Mouse (Mus musculus) ES-Bruce4 (cell line): ENCODE measurements around the gene Hoxa13. TPM values are rescaled to one million over a fixed set of nuclear protein-coding genes. Genes with fewer than 3 reads are reported as not detected.
A peak's percentile ranks its signal among the peaks of the same experiment; 100 is the strongest.

Experiments used
- H3K27ac ChIP-seq: 2 replicates; pipeline ENCODE4 v1.5.1; 2012; ENCODE audit warnings: low read length, inconsistent platforms; ENCODE audit not compliant: insufficient read depth
- H3K27me3 ChIP-seq: 2 replicates; pipeline ENCODE4 v1.6.1; 2012; ENCODE audit warnings: mild to moderate bottlenecking, low read length, inconsistent platforms; ENCODE audit not compliant: control insufficient read depth, poor library complexity, insufficient read depth, severe bottlenecking
- H3K36me3 ChIP-seq: 2 replicates; pipeline ENCODE4 v1.6.1; 2012; ENCODE audit warnings: inconsistent platforms, mild to moderate bottlenecking, low read length, moderate library complexity; ENCODE audit not compliant: control insufficient read depth, poor library complexity, insufficient read depth, severe bottlenecking
- H3K4me1 ChIP-seq: one replicate; pipeline ENCODE4 v1.8.1; 2011; ENCODE audit warnings: low read length; ENCODE audit not compliant: control insufficient read depth, insufficient read depth
- H3K4me3 ChIP-seq: 2 replicates; pipeline ENCODE4 v1.5.1; 2011; ENCODE audit warnings: low read depth, mild to moderate bottlenecking, low read length
- H3K9ac ChIP-seq: 2 replicates; pipeline ENCODE4 v1.6.1; 2012; ENCODE audit warnings: low read depth, mild to moderate bottlenecking, inconsistent platforms; ENCODE audit not compliant: poor library complexity, severe bottlenecking
- H3K9me3 ChIP-seq: replicated peaks from 2 replicates; pipeline ENCODE4 v1.6.1; 2012; ENCODE audit warnings: mild to moderate bottlenecking, low read length, inconsistent platforms; ENCODE audit not compliant: control insufficient read depth, poor library complexity, insufficient read depth, severe bottlenecking
- CTCF ChIP-seq: IDR thresholded peaks from one replicate; pipeline ENCODE4 v1.8.1; 2011; ENCODE audit warnings: low read depth, low read length
- EP300 ChIP-seq: IDR thresholded peaks from 2 replicates; pipeline ENCODE4 v1.6.1; 2011; ENCODE audit warnings: low read depth, low read length; ENCODE audit not compliant: insufficient read depth
- POLR2A ChIP-seq: IDR thresholded peaks from one replicate; pipeline ENCODE4 v1.8.1; 2011; ENCODE audit warnings: low read length; ENCODE audit not compliant: insufficient read depth
- polyA plus RNA-seq: library from polyadenylated mRNA; stranded (reverse); fragments of >200 nt; gene quantifications from 2 replicates; pipeline ENCODE4 v1.2.4, GENCODE M21; 2011; ENCODE audit warnings: low read depth; ENCODE audit not compliant: missing spikeins, insufficient read depth, insufficient read length

Gene Hoxa13
- polyA plus RNA-seq, 1 experiment: 0.25 TPM

GRCm38 (mm10) chr6:52232984-52233545 is 27.6 kb downstream of the Hoxa13 start:
- H3K27ac ChIP-seq: no peak overlapping the region
- no peaks in the 10 kb centered on the region for H3K9me3 ChIP-seq
- no peak overlapping the region for H3K4me3 ChIP-seq
- no peak overlapping the region for H3K9ac ChIP-seq
- H3K4me1 ChIP-seq: no peaks in the 10 kb centered on the region
- H3K27me3 ChIP-seq: peaks cover 70% of the 10 kb centered on the region
- no peak for TF ChIP-seq CTCF
- no peak for TF ChIP-seq EP300
- no peak for TF ChIP-seq POLR2A
- no peaks in the 10 kb centered on the region for H3K36me3 ChIP-seq

DNA sequence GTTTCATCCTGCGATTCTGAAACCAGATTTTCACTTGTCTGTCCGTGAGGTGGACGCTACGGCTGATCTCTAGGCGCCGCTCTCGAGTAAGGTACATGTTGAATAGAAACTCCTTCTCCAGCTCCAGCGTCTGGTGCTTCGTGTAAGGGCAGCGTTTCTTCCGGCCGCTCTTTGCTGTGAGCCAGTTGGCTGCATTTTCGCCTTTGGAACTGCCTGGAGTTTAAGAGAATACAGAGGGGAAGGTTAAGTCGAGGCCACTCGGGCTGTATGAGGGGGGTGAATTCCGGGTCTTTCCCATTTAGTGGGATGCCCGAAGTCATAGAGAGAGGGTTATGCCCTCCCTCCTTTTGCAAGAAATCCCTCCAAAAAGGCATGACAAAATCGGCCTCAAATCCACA is 28.1 kb downstream of the Hoxa13 start:
- no peak for TF ChIP-seq CTCF
- no peak for TF ChIP-seq EP300
- TF ChIP-seq POLR2A: no peak
- H3K36me3 ChIP-seq: no peaks in the 10 kb centered on the region
- no peak overlapping the region for H3K9ac ChIP-seq
- no peak overlapping the region for H3K27ac ChIP-seq
- H3K27me3 ChIP-seq: peaks cover 67% of the 10 kb centered on the region
- no peaks in the 10 kb centered on the region for H3K9me3 ChIP-seq
- H3K4me3 ChIP-seq: no peak overlapping the region
- H3K4me1 ChIP-seq: no peaks in the 10 kb centered on the region

DNA sequence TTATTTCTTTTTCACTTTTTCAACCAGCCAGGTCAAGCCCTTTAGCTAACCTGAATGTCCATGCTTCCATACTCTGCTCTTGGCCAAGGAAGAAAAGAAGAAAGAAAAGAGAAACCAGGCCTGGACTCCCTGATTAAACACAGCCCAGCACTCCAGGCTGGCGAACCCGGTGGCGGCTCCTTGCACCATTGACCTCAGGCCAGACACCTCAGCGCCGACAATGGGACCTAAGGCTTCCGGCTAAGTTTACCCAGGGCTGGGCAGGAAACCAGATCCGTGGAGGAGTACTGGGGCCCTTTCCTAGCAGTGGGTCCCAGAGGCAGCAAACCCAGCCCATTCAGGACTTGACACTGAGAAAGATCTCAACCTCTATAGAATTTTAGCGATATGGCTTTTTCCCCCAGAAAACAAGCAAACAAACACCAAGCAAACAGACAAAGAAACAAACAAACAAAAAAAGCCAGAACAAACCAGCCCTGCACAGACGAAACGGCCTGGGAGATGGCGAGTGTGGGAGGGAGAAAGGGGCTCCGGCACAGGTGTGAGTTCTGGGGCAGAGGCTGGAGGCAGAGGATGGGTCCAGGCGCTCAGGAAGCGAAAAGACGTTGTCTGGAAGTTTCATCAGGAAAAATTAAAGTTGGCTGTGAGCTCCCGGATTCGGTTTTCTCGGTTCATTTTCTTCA is 28.7 kb downstream of the Hoxa13 start:
- no peak overlapping the region for H3K4me3 ChIP-seq
- H3K36me3 ChIP-seq: no peaks in the 10 kb centered on the region
- no peak overlapping the region for H3K9ac ChIP-seq
- no peaks in the 10 kb centered on the region for H3K9me3 ChIP-seq
- TF ChIP-seq POLR2A (no peak), CTCF (no peak), EP300 (no peak)
- H3K4me1 ChIP-seq: no peaks in the 10 kb centered on the region
- H3K27me3 ChIP-seq: peaks cover 69% of the 10 kb centered on the region
- H3K27ac ChIP-seq: no peak overlapping the region

DNA sequence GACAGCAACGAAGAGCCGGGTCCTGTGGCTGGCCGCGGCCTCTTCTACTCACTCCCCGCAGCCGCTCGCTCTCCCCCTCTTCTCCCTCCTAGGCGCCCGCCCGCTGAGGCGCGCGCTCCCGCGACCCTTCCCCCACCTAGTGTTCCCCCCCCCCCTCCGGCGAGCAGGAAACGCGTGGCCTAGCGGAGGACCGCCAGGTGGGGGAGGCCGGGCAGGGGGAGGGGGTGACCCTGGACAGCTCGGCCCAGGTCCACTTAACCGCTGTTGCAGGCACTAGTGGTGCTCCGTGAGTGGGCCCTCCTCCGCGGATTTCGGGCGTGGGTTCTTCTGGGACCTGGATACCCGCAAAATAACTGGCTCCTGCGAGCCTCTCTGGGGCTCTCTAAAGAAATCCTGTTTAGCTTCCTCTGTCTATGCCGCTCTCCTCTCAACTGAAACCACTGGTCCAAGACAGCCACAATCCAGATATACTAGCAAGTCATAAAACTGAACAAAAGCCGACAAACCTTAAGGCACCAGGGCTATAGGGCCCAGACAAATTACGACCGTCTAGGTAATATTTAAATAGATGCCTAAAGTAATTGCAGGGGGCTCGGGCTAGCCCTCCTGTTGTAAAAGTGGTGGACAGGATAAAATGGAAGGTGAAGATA is 30.0 kb downstream of the Hoxa13 start, which contains the start of gene Hoxa9:
TSS of gene Hoxa9 (minus strand) at position 574 of the 650 bp plus-strand sequence.
- H3K9ac ChIP-seq: no peak within 1 kb of the TSS
- no peaks in the 10 kb centered on the region for H3K4me1 ChIP-seq
- no peaks in the 10 kb centered on the region for H3K36me3 ChIP-seq
- H3K27me3 ChIP-seq: peaks cover 72% of the 10 kb centered on the region
- H3K27ac ChIP-seq: no peak within 1 kb of the TSS
- no peaks in the 10 kb centered on the region for H3K9me3 ChIP-seq
- H3K4me3 ChIP-seq: peak within 1 kb of the TSS; percentile 25
- no peak for TF ChIP-seq CTCF
- no peak for TF ChIP-seq EP300

- Histone ChIP-seq H3K9ac (no peak overlapping the region), H3K27me3 (peaks cover 71% of the 10 kb centered on the region), H3K4me3 (peak overlapping the region; percentile 25), H3K4me1 (no peaks in the 10 kb centered on the region), H3K27ac (no peak overlapping the region), H3K9me3 (no peaks in the 10 kb centered on the region), H3K36me3 (no peaks in the 10 kb centered on the region)
- TF ChIP-seq CTCF (peak; percentile 14), EP300 (no peak), POLR2A (no peak)
Measured at GRCm38 (mm10) chr6:52229558-52230416, 30.9 kb downstream of the Hoxa13 start.
